Mouse (Mus musculus): ENCODE data around the gene Ralgapa2.

DNA sequence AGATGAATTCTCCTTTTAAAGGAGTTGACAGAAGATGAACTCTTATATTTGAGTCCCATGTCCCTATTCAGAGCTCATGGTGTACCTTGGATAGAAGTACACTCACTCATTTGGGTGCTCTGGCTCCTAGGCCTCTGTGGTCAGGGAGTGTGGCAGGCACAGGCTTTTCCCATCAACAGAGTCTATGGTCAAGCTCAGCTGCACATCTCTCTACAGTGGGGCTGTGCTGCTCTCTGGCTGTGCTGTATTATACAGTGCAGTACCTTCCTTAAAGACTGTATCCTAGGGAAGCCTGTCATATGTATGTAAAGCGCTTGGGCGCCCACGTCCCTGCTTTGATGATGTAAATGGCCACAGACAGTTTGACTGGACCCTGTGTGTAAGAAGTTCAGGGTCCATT is 254.5 kb downstream of the Ralgapa2 start:
- TF ChIP-seq CTCF (IDR thresholded peaks at IDR 0.05; ENCODE audit: low read depth, low read length): no peak
- TF ChIP-seq EP300 (IDR thresholded peaks at IDR 0.05; ENCODE audit: insufficient read depth, low read depth, low read length): no peak
- no peak for TF ChIP-seq POLR2A (IDR thresholded peaks at IDR 0.05; ENCODE audit: insufficient read depth, low read length)

All from ES-Bruce4 (cell line).